Mouse (Mus musculus) layer of hippocampus, adult 2 months (tissue): ENCODE measurements at regions not wholly inside any gene's neighbourhood (a gene's known extent, or its start where the extent isn't known, plus 50 kb on each side); places are given as distances from the start of the nearest gene placed in this dataset.
A peak's percentile ranks its signal among the peaks of the same experiment; 100 is the strongest.

Source experiments
- DNase-seq, 2 experiments: peaks; one replicate each; pipeline ENCODE4 v3.0.0; 2022; ENCODE audit warnings: low spot score in 2 of 2
- H3K27ac ChIP-seq: fragments of 200-600 bp; 2 replicates; pipeline ENCODE4 v1.8.1; 2022
- H3K4me3 ChIP-seq: fragments of 200-600 bp; 2 replicates; pipeline ENCODE4 v1.8.1; 2022; ENCODE audit warnings: mild to moderate bottlenecking
- CTCF ChIP-seq: fragments of 200-600 bp; conservative IDR thresholded peaks from 2 replicates; pipeline ENCODE4 v1.8.1; 2022; ENCODE audit warnings: antibody characterized with exemption, mild to moderate bottlenecking, moderate library complexity
- microRNA-seq, 2 experiments: library from miRNA; unstranded; fragments of <30 nt; microRNA quantifications; one replicate each; pipeline ENCODE4 v1.2.0; 2021

DNA sequence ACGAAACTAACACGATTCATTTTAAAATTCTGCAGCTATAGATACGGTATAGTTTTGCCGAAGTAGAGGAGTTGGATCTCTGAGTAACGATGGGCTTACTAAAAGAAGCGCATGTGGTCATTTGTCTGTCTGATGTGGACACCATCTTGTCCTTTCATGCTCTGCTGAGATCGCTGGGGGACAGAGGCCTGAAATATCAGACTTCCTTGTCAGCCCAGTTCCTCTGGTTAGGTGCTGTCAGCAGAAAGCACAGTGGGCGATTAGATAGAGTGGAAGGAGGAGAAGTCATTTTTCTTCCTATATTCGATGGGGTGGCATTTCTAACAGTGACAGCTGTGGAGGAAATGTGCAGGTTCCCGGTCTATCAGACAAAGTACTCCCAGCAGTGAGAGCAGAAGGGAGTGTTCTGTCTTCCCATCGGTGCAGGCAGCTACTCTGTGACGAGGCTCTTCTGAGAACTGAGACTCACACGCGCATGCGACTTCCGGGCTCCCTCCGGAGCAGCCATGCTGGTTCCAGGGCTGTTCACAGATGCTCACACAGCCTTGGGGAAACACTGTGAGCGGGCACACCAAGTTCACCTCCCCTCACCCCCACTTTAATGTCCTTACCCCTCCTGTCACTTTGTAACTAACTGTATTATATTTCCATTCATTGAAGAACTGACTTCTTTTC, 74.5 kb upstream of the Pex5l start:
- TF ChIP-seq CTCF, result no peak
- Histone ChIP-seq H3K4me3 (no peak overlapping the region), H3K27ac (peak overlapping the region; percentile 32; the same call in 1 of the 2 replicates)
- peak; percentile 16 to 43 for DNase-seq

DNA sequence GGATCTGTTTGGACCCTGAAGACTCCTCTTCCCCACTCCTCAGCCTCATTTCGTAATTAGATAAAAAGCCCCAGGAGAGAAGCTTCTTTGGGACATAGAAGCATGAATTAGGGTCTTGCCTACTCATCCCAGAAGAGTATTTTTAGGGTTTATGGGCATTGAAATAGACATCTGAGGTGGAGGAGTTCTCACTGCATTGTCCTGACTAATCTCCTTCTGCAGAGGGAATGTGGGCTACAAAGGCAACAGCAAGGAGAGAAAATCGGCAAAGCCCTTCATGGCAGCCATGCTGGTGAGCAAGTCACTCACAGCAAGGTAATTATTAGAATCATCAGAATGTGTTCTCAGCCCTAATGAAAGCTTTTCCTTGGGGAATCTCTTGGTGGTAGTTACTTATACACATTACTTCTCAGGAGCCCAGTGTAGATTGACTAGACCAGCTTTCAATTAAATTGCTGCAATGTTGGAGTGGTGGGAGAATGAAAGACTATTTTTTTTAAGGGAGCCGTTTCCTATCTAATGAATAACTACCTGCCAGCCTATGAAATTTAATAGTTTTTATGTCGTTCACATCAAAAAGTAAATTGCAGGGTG, 68.3 kb upstream of the Pex5l start:
- no peak for DNase-seq
- Histone ChIP-seq H3K27ac (no peak overlapping the region), H3K4me3 (no peak overlapping the region)
- no peak for TF ChIP-seq CTCF

Small RNAs in the stretch of these regions (microRNA-seq; reads per million reads assigned to microRNA genes)
- gene Gm27974, result 0 reads per million in 2 experiments
